Mouse (Mus musculus) kidney, adult 2 months (tissue): ENCODE data around the gene Tex11.

Source experiments
- CTCF ChIP-seq: fragments of 200-500 bp; conservative IDR thresholded peaks from 2 replicates; pipeline ENCODE4 v1.5.1; 2011; ENCODE audit warnings: low read depth, mild to moderate bottlenecking, control low read depth, low read length, moderate library complexity, mixed read lengths; ENCODE audit not compliant: insufficient read depth, insufficient read length
- POLR2A ChIP-seq: fragments of 200-500 bp; IDR thresholded peaks from one replicate; pipeline ENCODE4 v1.6.1; 2011; ENCODE audit warnings: low read depth, low read length, control low read depth

DNA sequence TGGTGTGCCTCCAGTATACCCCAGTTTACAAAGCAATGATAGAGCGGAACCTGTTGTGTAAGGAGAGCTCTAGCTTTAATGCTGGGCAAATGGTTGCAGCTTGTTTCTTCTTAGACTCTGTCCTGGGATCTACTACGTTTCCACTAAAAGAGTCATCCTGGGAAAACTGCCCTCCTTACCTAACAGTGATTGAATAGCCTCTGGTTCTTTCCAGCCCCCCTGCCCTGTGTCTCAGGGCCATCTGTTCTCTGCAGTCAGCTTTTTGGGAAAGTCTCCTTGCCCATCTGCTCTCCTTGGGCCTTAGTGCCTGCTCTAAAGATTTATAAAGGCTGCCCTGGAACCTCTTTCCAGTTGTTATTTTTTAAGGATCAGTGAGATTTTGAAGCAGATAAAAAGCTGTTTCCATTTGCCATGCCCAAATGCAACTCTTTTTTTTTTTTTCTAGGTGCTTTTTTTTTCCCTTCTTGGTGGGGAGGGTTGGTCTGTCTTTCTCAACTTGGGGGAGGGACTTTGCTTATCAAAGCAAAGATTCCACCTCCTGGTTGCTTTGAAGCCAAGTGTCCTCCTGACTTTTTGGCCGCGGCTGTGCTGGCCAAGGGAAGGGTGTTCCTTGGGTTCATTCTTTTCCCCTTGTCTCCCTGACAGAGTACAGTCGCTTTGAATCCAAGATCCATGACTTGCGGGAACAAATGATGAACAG is 263.3 kb downstream of the Tex11 start:
- TF ChIP-seq POLR2A (no peak), CTCF (no peak)
